ENCODE assay signal across 9 mouse cellular contexts in the genomic region with DNA sequence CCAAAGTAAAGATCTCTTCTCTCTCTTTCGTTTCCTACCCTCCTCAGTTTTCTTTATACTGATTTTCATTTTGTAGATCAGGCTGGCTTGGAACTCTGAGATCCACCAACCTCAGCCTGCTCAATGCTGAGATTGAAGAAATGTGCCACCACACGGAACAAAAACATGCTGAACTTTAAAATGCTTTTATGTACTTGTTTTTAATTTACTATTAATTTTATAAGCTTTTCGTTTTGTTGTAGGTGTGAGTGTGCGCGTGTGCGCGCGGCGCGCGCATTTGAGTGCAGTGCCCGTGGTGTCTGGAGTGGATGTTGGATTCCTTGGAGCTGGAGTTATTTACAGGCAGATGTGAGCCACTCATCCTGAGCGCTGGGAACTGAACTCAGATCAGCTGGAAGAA. TPM values are rescaled to one million over a fixed set of nuclear protein-coding genes. Genes with fewer than 3 reads are reported as not detected.
DNase-seq lines count a peak whose midpoint lies in the region; ATAC-seq and TF ChIP-seq lines count a peak whose summit lies in the region.
"Had no signal": no experiment of that assay in that cellular context is flagged by ENCODE, and none has a peak within 500 bp of the region (broad histone marks: within the 10 kb centered on the region; RNA-seq: fewer than 3 reads in every experiment).

No protein-coding gene starts in this region.

- no peak for ATAC-seq in hindbrain, embryonic 12.5 days (ENCODE audit: low FRiP score)
- no peak for ATAC-seq in hindbrain, embryonic 16.5 days
- no peak for ATAC-seq in midbrain, embryonic 13.5 days
- no peak for ATAC-seq in midbrain, postnatal 0 days (ENCODE audit: low FRiP score)
- no peak for ATAC-seq in intestine, embryonic 15.5 days
- no peak for ATAC-seq in stomach, embryonic 16.5 days (ENCODE audit: insufficient read depth, low FRiP score)

- H3K27me3 ChIP-seq in hindbrain, embryonic 12.5 days = no peaks in the 10 kb centered on the region
- H3K27me3 ChIP-seq in hindbrain, embryonic 16.5 days (replicated peaks; ENCODE audit: control insufficient read depth, insufficient read depth, low read length) = no peaks in the 10 kb centered on the region
- no peaks in the 10 kb centered on the region for H3K27me3 ChIP-seq in midbrain, embryonic 13.5 days
- no peaks in the 10 kb centered on the region for H3K27me3 ChIP-seq in midbrain, postnatal 0 days (ENCODE audit: insufficient read depth, low read length)
- no peaks in the 10 kb centered on the region for H3K27me3 ChIP-seq in intestine, embryonic 15.5 days (replicated peaks)
- no peaks in the 10 kb centered on the region for H3K27me3 ChIP-seq in stomach, embryonic 16.5 days (ENCODE audit: control insufficient read depth, insufficient read depth, low read length)
- no peaks in the 10 kb centered on the region for H3K27me3 ChIP-seq in cerebellum, adult 2 months (ENCODE audit: control insufficient read depth, insufficient read depth, low read length)

- H3K4me1 ChIP-seq in hindbrain, embryonic 12.5 days = peaks cover 20% of the 10 kb centered on the region
- H3K4me1 ChIP-seq in hindbrain, embryonic 16.5 days (ENCODE audit: control insufficient read depth, insufficient read depth, low read depth, low read length) = peaks cover 18% of the 10 kb centered on the region
- peaks cover 24% of the 10 kb centered on the region for H3K4me1 ChIP-seq in midbrain, embryonic 13.5 days (replicated peaks)
- H3K4me1 ChIP-seq in midbrain, postnatal 0 days (ENCODE audit: insufficient read depth, low read length) = peaks cover 14% of the 10 kb centered on the region
- 0 out of 2 replicates have a peak, but pooled peaks cover 9% of the 10 kb centered on the region for H3K4me1 ChIP-seq in intestine, embryonic 15.5 days (replicated peaks)
- H3K4me1 ChIP-seq in stomach, embryonic 16.5 days (ENCODE audit: control insufficient read depth, insufficient read depth, low read length) = peaks cover 23% of the 10 kb centered on the region; the same call in 1 of the 2 replicates
- H3K4me1 ChIP-seq in cerebellum, adult 2 months (ENCODE audit: control insufficient read depth, insufficient read depth, low read length) = peaks cover 14% of the 10 kb centered on the region

- no peak for TF ChIP-seq CTCF in midbrain, postnatal 0 days (IDR thresholded peaks at IDR 0.05)
- no peak for TF ChIP-seq CTCF in cerebellum, adult 2 months (IDR thresholded peaks at IDR 0.05; ENCODE audit: borderline replicate concordance, insufficient read depth, low read depth, low read length)

- H3K36me3 ChIP-seq in hindbrain, embryonic 12.5 days = 0 out of 2 replicates have a peak, but pooled peaks cover 3% of the 10 kb centered on the region
- H3K36me3 ChIP-seq in hindbrain, embryonic 16.5 days (ENCODE audit: control insufficient read depth, insufficient read depth, low read length) = no peaks in the 10 kb centered on the region
- H3K36me3 ChIP-seq in midbrain, embryonic 13.5 days = peaks cover under 1% of the 10 kb centered on the region; the same call in 1 of the 2 replicates
- H3K36me3 ChIP-seq in midbrain, postnatal 0 days (ENCODE audit: insufficient read depth, low read length) = no peaks in the 10 kb centered on the region
- H3K36me3 ChIP-seq in intestine, embryonic 15.5 days = no peaks in the 10 kb centered on the region
- 0 out of 2 replicates have a peak, but pooled peaks cover 1% of the 10 kb centered on the region for H3K36me3 ChIP-seq in stomach, embryonic 16.5 days (ENCODE audit: control insufficient read depth, insufficient read depth, low read length)

- H3K4me3 ChIP-seq in hindbrain, embryonic 12.5 days = no peak overlapping the region
- no peak overlapping the region for H3K4me3 ChIP-seq in hindbrain, embryonic 16.5 days (ENCODE audit: low read length)
- peak overlapping the region; percentile 88; the same call in 1 of the 2 replicates for H3K4me3 ChIP-seq in midbrain, embryonic 13.5 days (replicated peaks)
- no peak overlapping the region for H3K4me3 ChIP-seq in midbrain, postnatal 0 days (ENCODE audit: low read depth, low read length)
- no peak overlapping the region for H3K4me3 ChIP-seq in intestine, embryonic 15.5 days (replicated peaks)
- H3K4me3 ChIP-seq in stomach, embryonic 16.5 days (replicated peaks; ENCODE audit: low read length) = no peak overlapping the region
- H3K4me3 ChIP-seq in cerebellum, adult 2 months (replicated peaks; ENCODE audit: insufficient read depth, low read depth, low read length) = no peak overlapping the region

- TF ChIP-seq POLR2A in cerebellum, adult 2 months (IDR thresholded peaks at IDR 0.05; ENCODE audit: borderline replicate concordance, insufficient read depth, low read length) = no peak

- H3K9ac ChIP-seq in hindbrain, embryonic 12.5 days = no peak overlapping the region
- H3K9ac ChIP-seq in hindbrain, embryonic 16.5 days (ENCODE audit: low read depth, low read length) = no peak overlapping the region
- no peak overlapping the region for H3K9ac ChIP-seq in midbrain, embryonic 13.5 days (replicated peaks)
- no peak overlapping the region for H3K9ac ChIP-seq in midbrain, postnatal 0 days (replicated peaks; ENCODE audit: low read length, poor library complexity, severe bottlenecking)
- no peak overlapping the region for H3K9ac ChIP-seq in intestine, embryonic 15.5 days
- H3K9ac ChIP-seq in stomach, embryonic 16.5 days (ENCODE audit: low read length) = no peak overlapping the region

- DNase-seq in midbrain, postnatal 0 days (ENCODE audit: low spot score) = no peak
- no peak for DNase-seq in cerebellum, adult 2 months
- DNase-seq: right cerebral cortex, postnatal 4 days had no signal

- H3K9me3 ChIP-seq in hindbrain, embryonic 12.5 days (replicated peaks) = no peaks in the 10 kb centered on the region
- H3K9me3 ChIP-seq in hindbrain, embryonic 16.5 days (ENCODE audit: control insufficient read depth, low read length) = no peaks in the 10 kb centered on the region
- H3K9me3 ChIP-seq in midbrain, embryonic 13.5 days = no peaks in the 10 kb centered on the region
- H3K9me3 ChIP-seq in midbrain, postnatal 0 days (ENCODE audit: low read length) = no peaks in the 10 kb centered on the region
- H3K9me3 ChIP-seq in intestine, embryonic 15.5 days = no peaks in the 10 kb centered on the region
- H3K9me3 ChIP-seq in stomach, embryonic 16.5 days (replicated peaks; ENCODE audit: control insufficient read depth, low read length) = no peaks in the 10 kb centered on the region

- no peak overlapping the region for H3K4me2 ChIP-seq in hindbrain, embryonic 12.5 days (replicated peaks)
- no peak overlapping the region; the same call in 1 of the 2 replicates for H3K4me2 ChIP-seq in hindbrain, embryonic 16.5 days (ENCODE audit: low read length)
- peak overlapping the region; percentile 67; the same call in 1 of the 2 replicates for H3K4me2 ChIP-seq in midbrain, embryonic 13.5 days (replicated peaks)
- no peak overlapping the region for H3K4me2 ChIP-seq in midbrain, postnatal 0 days (ENCODE audit: low read depth, low read length, poor library complexity, severe bottlenecking)
- peak overlapping the region; percentile 60; the same call in 1 of the 2 replicates for H3K4me2 ChIP-seq in intestine, embryonic 15.5 days (replicated peaks)
- no peak overlapping the region for H3K4me2 ChIP-seq in stomach, embryonic 16.5 days (ENCODE audit: low read depth, low read length)

- peak overlapping the region; percentile 23; the same call in 1 of the 2 replicates for H3K27ac ChIP-seq in hindbrain, embryonic 12.5 days
- no peak overlapping the region for H3K27ac ChIP-seq in hindbrain, embryonic 16.5 days (ENCODE audit: low read depth, low read length)
- no peak overlapping the region for H3K27ac ChIP-seq in midbrain, embryonic 13.5 days
- H3K27ac ChIP-seq in midbrain, postnatal 0 days (ENCODE audit: low read depth, low read length) = no peak overlapping the region
- no peak overlapping the region for H3K27ac ChIP-seq in intestine, embryonic 15.5 days
- H3K27ac ChIP-seq in stomach, embryonic 16.5 days (ENCODE audit: low read length) = peak overlapping the region; percentile 57
- no peak overlapping the region for H3K27ac ChIP-seq in cerebellum, adult 2 months (ENCODE audit: insufficient read depth, low read length)

- WGBS in hindbrain, embryonic 12.5 days = 86% methylated on average over 13 of the region's 13 CpGs
- 84% methylated on average over 13 of the region's 13 CpGs for WGBS in hindbrain, embryonic 16.5 days
- WGBS in midbrain, embryonic 13.5 days = 84% methylated on average over 13 of the region's 13 CpGs
- 87% methylated on average over 13 of the region's 13 CpGs for WGBS in midbrain, postnatal 0 days
- WGBS in intestine, embryonic 15.5 days = 68% methylated on average over 13 of the region's 13 CpGs
- 74% methylated on average over 13 of the region's 13 CpGs for WGBS in stomach, embryonic 16.5 days
- WGBS in cerebellum, adult 2 months = 79% methylated on average over 13 of the region's 13 CpGs

RNA-seq across cellular contexts. Expression of a gene that starts 0.9 kb away (rescaled TPM):
- 32.4 and 34.5 TPM in 2 replicates for polyA plus RNA-seq in hindbrain, embryonic 12.5 days (2016; fragmentation: Nextera tagmentation; extraction: Ambion mirVana)
- 18.5 and 21.3 TPM in 2 replicates for polyA plus RNA-seq in hindbrain, embryonic 16.5 days (2015; fragmentation: Nextera tagmentation; extraction: Ambion mirVana)
- polyA plus RNA-seq in midbrain, embryonic 13.5 days (2015; fragmentation: Nextera tagmentation; extraction: Ambion mirVana) = 21.7 and 23.8 TPM in 2 replicates
- 64.5 and 67.9 TPM in 2 replicates for total RNA-seq in midbrain, postnatal 0 days (2014; rRNA removed)
- 20.2 and 22.5 TPM in 2 replicates for polyA plus RNA-seq in midbrain, postnatal 0 days (2015; fragmentation: Nextera tagmentation; extraction: Ambion mirVana)
- polyA plus RNA-seq in intestine, embryonic 15.5 days (2015; fragmentation: Nextera tagmentation; extraction: Ambion mirVana) = 22.4 and 23.0 TPM in 2 replicates
- 19.0 and 22.1 TPM in 2 replicates for polyA plus RNA-seq in stomach, embryonic 16.5 days (2015; fragmentation: Nextera tagmentation; extraction: Ambion mirVana)
- 141 and 158 TPM in 2 replicates for polyA plus RNA-seq in cerebellum, adult 2 months (2012; rRNA removed)

RNA-seq across cellular contexts. Expression of a gene that starts 30.3 kb away (rescaled TPM):
- polyA plus RNA-seq in hindbrain, embryonic 12.5 days (2016; fragmentation: Nextera tagmentation; extraction: Ambion mirVana) = 23.0 and 25.2 TPM in 2 replicates
- 12.1 and 13.8 TPM in 2 replicates for polyA plus RNA-seq in hindbrain, embryonic 16.5 days (2015; fragmentation: Nextera tagmentation; extraction: Ambion mirVana)
- polyA plus RNA-seq in midbrain, embryonic 13.5 days (2015; fragmentation: Nextera tagmentation; extraction: Ambion mirVana) = 12.9 and 13.8 TPM in 2 replicates
- 7.8 and 10.4 TPM in 2 replicates for total RNA-seq in midbrain, postnatal 0 days (2014; rRNA removed)
- 10.6 and 11.5 TPM in 2 replicates for polyA plus RNA-seq in midbrain, postnatal 0 days (2015; fragmentation: Nextera tagmentation; extraction: Ambion mirVana)
- 29.0 and 29.6 TPM in 2 replicates for polyA plus RNA-seq in intestine, embryonic 15.5 days (2015; fragmentation: Nextera tagmentation; extraction: Ambion mirVana)
- 31.7 and 31.9 TPM in 2 replicates for polyA plus RNA-seq in stomach, embryonic 16.5 days (2015; fragmentation: Nextera tagmentation; extraction: Ambion mirVana)
- polyA plus RNA-seq in cerebellum, adult 2 months (2012; rRNA removed) = 25.8 and 27.9 TPM in 2 replicates

RNA-seq across cellular contexts. Expression of a gene that starts 53.5 kb away (rescaled TPM):
- not detected in 2 replicates for polyA plus RNA-seq in hindbrain, embryonic 12.5 days (2016; fragmentation: Nextera tagmentation; extraction: Ambion mirVana)
- polyA plus RNA-seq in hindbrain, embryonic 16.5 days (2015; fragmentation: Nextera tagmentation; extraction: Ambion mirVana) = not detected in 2 replicates
- polyA plus RNA-seq in midbrain, embryonic 13.5 days (2015; fragmentation: Nextera tagmentation; extraction: Ambion mirVana) = not detected in 2 replicates
- not detected in 2 replicates for total RNA-seq in midbrain, postnatal 0 days (2014; rRNA removed)
- not detected in 2 replicates for polyA plus RNA-seq in midbrain, postnatal 0 days (2015; fragmentation: Nextera tagmentation; extraction: Ambion mirVana)
- 0.06 and 0.08 TPM in 2 replicates for polyA plus RNA-seq in intestine, embryonic 15.5 days (2015; fragmentation: Nextera tagmentation; extraction: Ambion mirVana)
- 0.08 TPM in 1 of 2 replicates, not detected in the other for polyA plus RNA-seq in stomach, embryonic 16.5 days (2015; fragmentation: Nextera tagmentation; extraction: Ambion mirVana)
- 0.10 TPM in 1 of 2 replicates, not detected in the other for polyA plus RNA-seq in cerebellum, adult 2 months (2012; rRNA removed)
- total RNA-seq: left cerebral cortex, postnatal 36 days had no signal

Comparison
In these comparisons a context has a peak if more than half of its experiments do, and no peak if none do; other contexts are left out.
1. H3K27ac ChIP-seq: peak in hindbrain, embryonic 12.5 days (single experiment) and stomach, embryonic 16.5 days (single experiment); none in hindbrain, embryonic 16.5 days (single experiment), midbrain, embryonic 13.5 days (single experiment), midbrain, postnatal 0 days (single experiment), intestine, embryonic 15.5 days (single experiment) and cerebellum, adult 2 months (single experiment).
2. H3K4me2 ChIP-seq: peak in midbrain, embryonic 13.5 days (single experiment) and intestine, embryonic 15.5 days (single experiment); none in hindbrain, embryonic 12.5 days (single experiment), hindbrain, embryonic 16.5 days (single experiment), midbrain, postnatal 0 days (single experiment) and stomach, embryonic 16.5 days (single experiment).